Mouse (Mus musculus) embryonic facial prominence, embryonic 13.5 days (tissue): ENCODE data around the gene Smok2a. TPM values are rescaled to one million over a fixed set of nuclear protein-coding genes. Genes with fewer than 3 reads are reported as not detected.
"Not testable (repeated sequence)": the region's sequence is repeated elsewhere in the genome, so short reads cannot be mapped to it uniquely, and the experiment has no call there.

Experiments
- ATAC-seq: fragments of 200-750 bp; cut with Nextera tagmentation; 2 replicates; pipeline ENCODE4 v1.8.0; 2017; ENCODE audit warnings: low read depth; ENCODE audit not compliant: insufficient number of reproducible peaks, insufficient read depth, low FRiP score, low TSS enrichment
- H3K27ac ChIP-seq: fragments of 300-500 bp; sonication (generic); 2 replicates; pipeline ENCODE4 v1.5.1; 2015; ENCODE audit warnings: moderate library complexity, mild to moderate bottlenecking, inconsistent platforms
- H3K27me3 ChIP-seq: fragments of 300-500 bp; sonication (generic); 2 replicates; pipeline ENCODE4 v1.6.1; 2015; ENCODE audit warnings: mild to moderate bottlenecking, inconsistent platforms
- H3K36me3 ChIP-seq: fragments of 300-500 bp; sonication (generic); 2 replicates; pipeline ENCODE4 v1.6.1; 2015; ENCODE audit warnings: mild to moderate bottlenecking, inconsistent platforms
- H3K4me1 ChIP-seq: fragments of 300-500 bp; sonication (generic); 2 replicates; pipeline ENCODE4 v1.6.1; 2015; ENCODE audit warnings: inconsistent platforms
- H3K4me2 ChIP-seq: fragments of 300-500 bp; sonication (generic); 2 replicates; pipeline ENCODE4 v1.6.1; 2015; ENCODE audit warnings: moderate library complexity, mild to moderate bottlenecking, inconsistent platforms
- H3K4me3 ChIP-seq: fragments of 300-500 bp; sonication (generic); 2 replicates; pipeline ENCODE4 v1.5.1; 2015; ENCODE audit warnings: mild to moderate bottlenecking, inconsistent platforms
- H3K9ac ChIP-seq: fragments of 300-500 bp; sonication (generic); 2 replicates; pipeline ENCODE4 v1.6.1; 2015; ENCODE audit warnings: mild to moderate bottlenecking, inconsistent platforms
- H3K9me3 ChIP-seq: fragments of 300-500 bp; sonication (generic); 2 replicates; pipeline ENCODE4 v1.6.1; 2016; ENCODE audit warnings: inconsistent platforms
- WGBS: fragments of 180-500 bp; shearing (Covaris S2); methylation state at CpG from one replicate; pipeline ENCODE4 v1.1.7; 2015; ENCODE audit warnings: mixed read lengths; 5-methylcytosine and 5-hydroxymethylcytosine counted together
- polyA plus RNA-seq: library from polyadenylated mRNA; unstranded; fragments of >200 nt; fragmentation: Nextera tagmentation; extraction: Ambion mirVana; gene quantifications from 2 replicates; pipeline ENCODE4 v1.2.1, GENCODE M21; 2015

Smok2a gene
- polyA plus RNA-seq, 1 experiment from 2014 or later: not detected

- Histone ChIP-seq H3K4me3 (no peak overlapping the region), H3K27ac (no peak overlapping the region), H3K9ac (no peak overlapping the region), H3K9me3 (peaks cover 88% of the 10 kb centered on the region), H3K4me2 (no peak overlapping the region), H3K27me3 (no peaks in the 10 kb centered on the region), H3K36me3 (no peaks in the 10 kb centered on the region), H3K4me1 (no peaks in the 10 kb centered on the region)
- ATAC-seq: no peak
- 80% methylated on average over 2 of the region's 2 CpGs for WGBS
Observed at GRCm38 (mm10) chr17:13215595-13215994, 5.4 kb upstream of the Smok2a start.

DNA sequence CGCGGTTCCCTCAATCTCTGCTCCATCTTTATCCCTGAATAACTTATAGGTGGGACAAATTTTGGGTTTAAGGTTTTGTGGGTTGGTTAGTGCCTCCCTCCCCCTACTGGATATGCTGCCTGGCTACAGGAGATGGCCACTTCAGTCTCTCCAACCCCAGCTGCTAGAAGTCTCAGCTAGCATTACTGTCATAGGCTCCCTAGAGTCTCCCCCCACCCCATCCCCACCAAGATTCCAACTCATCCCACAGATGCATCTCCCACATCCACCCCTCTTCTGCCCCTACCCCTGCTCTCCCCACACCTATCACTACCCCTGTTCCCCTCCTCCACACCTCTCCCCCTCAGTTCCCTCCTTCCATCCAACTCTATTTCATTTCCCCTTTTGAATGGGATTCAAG, 933 bp downstream of the Smok2a start:
- not testable (repeated sequence) for H3K4me2 ChIP-seq, H3K36me3 ChIP-seq, ATAC-seq, H3K9ac ChIP-seq, H3K27me3 ChIP-seq, H3K4me1 ChIP-seq, H3K27ac ChIP-seq, H3K4me3 ChIP-seq
- H3K9me3 ChIP-seq: peaks cover 71% of the 10 kb centered on the region
- 81% methylated on average over 2 of the region's 2 CpGs for WGBS

DNA sequence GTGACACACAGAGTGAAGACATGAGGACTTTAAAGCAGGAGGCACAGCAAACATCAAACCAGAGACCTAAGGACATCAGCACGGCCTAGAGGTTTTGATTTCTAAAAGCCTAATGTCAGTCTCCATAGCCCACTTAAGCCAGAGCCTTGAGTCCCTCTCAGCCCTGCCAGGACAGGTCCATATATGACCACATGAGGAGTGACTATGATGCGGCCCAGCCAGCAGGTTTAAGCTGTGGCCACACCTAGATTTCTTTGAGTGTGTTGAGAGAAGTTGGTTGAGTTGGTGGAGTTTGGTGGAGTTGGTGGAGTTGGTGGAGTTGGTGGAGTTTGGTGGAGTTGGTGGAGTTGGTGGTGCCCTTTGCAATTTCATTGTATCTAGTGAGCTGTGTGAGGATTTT, 9.0 kb downstream of the Smok2a start, which contains the start of gene Smok2b:
Gene Smok2b, plus strand, starts transcription at position 301 of the 400 bp plus-strand sequence.
- not testable (repeated sequence) for H3K4me3 ChIP-seq, ATAC-seq, H3K4me1 ChIP-seq, H3K27me3 ChIP-seq, H3K9ac ChIP-seq, H3K36me3 ChIP-seq, H3K27ac ChIP-seq, H3K4me2 ChIP-seq
- WGBS: 73% methylated on average over 2 of the region's 2 CpGs
- peaks cover 75% of the 10 kb centered on the region for H3K9me3 ChIP-seq

DNA sequence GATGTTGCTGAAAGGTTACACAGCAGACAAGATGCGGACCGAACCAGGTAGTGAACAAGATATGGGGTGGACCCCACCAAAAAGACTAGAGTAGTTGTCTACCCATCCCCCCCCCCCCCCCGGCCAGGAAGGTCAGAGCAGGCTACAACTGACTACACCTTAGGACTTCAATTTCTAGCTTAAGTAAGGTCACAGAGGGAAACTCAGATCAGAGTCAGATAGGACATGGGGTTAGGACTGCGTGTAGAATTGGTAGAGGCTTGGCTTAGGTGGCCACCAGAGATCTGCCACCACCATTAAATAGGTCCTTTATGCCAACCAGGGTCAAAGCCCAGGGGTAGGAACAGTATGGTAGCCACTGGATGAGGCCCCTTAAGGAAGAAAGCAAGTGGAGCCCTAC, 18.5 kb downstream of the Smok2a start:
- H3K36me3 ChIP-seq, H3K4me2 ChIP-seq, H3K9ac ChIP-seq, H3K4me1 ChIP-seq, H3K4me3 ChIP-seq, H3K27me3 ChIP-seq, H3K27ac ChIP-seq, ATAC-seq: not testable (repeated sequence)
- peaks cover 52% of the 10 kb centered on the region for H3K9me3 ChIP-seq
- WGBS: 80% methylated on average over 4 of the region's 4 CpGs

DNA sequence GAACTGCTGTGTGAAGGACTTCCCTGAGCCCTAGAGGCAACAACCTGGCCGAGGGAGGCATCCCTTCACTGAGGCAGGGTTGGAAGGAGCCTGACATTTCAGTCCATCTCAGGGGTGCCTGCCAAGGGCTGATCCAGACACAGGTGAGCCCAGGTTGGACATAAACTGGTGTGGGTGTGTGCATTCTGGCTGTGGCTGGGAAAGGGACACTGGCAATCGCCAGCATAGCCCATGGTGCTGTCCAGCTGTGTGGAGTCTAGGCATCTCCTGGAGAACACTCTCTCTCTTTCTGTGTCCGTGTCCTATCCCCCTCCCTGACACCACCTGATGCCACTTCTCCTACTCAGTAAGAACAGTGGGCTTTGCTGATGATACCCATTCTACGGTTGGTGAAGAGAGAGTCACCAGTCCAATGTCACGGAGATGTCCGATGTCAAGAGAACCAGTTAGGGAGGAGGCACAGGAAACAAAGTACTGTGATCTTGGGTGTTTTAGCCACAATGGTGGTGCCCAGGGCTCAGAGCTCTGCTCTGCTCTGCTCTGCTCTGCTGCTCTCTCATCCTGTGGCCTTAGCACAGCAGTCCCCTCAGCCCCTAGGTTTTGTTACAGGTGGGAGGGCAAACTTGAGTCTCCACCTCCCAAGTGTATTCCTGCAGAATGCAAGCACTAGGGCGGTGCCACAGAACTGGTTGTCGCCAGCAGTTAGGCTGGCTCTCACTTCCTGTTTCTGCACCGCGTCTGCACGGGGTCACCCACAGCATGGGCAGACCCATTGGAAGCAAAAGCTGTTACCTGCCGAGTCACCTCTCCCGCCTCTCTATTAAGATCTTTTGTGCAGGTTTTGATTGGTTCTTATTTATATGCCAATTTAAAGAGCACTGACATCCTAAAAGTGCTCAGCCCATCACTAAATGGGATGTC, 20.1 kb downstream of the Smok2a start:
- H3K36me3 ChIP-seq, H3K27me3 ChIP-seq, H3K4me2 ChIP-seq, H3K9ac ChIP-seq, H3K27ac ChIP-seq, H3K4me3 ChIP-seq, H3K4me1 ChIP-seq: not testable (repeated sequence)
- peaks cover 39% of the 10 kb centered on the region for H3K9me3 ChIP-seq
- ATAC-seq: peak; percentile 49
- WGBS: 91% methylated on average over 7 of the region's 13 CpGs

DNA sequence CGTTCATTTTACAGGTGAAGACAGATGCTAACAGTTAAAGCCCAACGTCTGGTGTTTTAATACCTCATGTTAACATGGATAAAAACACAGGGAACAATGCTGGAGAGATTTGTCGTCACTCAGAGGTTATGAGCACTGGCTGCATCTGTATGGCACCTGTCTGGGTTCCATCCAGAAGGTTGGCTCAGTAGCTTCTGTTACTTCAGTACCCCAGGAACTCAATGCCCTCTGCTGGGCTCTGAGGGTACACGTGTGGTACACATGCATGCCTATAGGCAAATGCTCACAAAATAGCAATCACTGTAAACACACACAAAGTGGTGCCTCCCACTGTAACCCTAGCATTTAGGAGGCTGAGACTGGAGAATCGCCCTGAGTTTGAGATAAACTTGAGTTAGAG, 33.8 kb downstream of the Smok2a start:
- not testable (repeated sequence) for H3K27me3 ChIP-seq, H3K4me1 ChIP-seq, H3K36me3 ChIP-seq, H3K4me3 ChIP-seq, H3K9ac ChIP-seq, H3K27ac ChIP-seq, H3K4me2 ChIP-seq
- ATAC-seq: 0 out of 2 replicates have a peak, but pooled peaks have one; percentile 8
- 65% methylated on average over 1 of the region's 5 CpGs for WGBS
- H3K9me3 ChIP-seq: peaks cover 12% of the 10 kb centered on the region

Other genes starting within 250 kb of the Smok2a start
- 156 and 166 TPM in 2 replicates for gene Wtap, start 227.0 kb upstream of the Smok2a start, polyA plus RNA-seq
- gene Sod2, start 214.3 kb upstream of the Smok2a start, polyA plus RNA-seq: 78.3 and 78.7 TPM in 2 replicates
- gene Gpr31b, start 168.9 kb upstream of the Smok2a start, polyA plus RNA-seq: not detected in 2 replicates
- 0.14 TPM in 1 of 2 replicates, not detected in the other for gene Tcp10b, start 160.1 kb upstream of the Smok2a start, polyA plus RNA-seq
- gene Unc93a, start 89.4 kb upstream of the Smok2a start, polyA plus RNA-seq: not detected in 2 replicates
- not detected in 2 replicates for gene Smok2b, start 9.1 kb downstream of the Smok2a start, polyA plus RNA-seq
- not detected in 2 replicates for gene Tcp10c, start 133.4 kb downstream of the Smok2a start, polyA plus RNA-seq